Comparison of ENCODE assay signal across 16 mouse cellular contexts in genomic region chr9:100493611-100494261, GRCm38 (mm10). TPM values are rescaled to one million over a fixed set of nuclear protein-coding genes. Genes with fewer than 3 reads are reported as not detected.
DNase-seq lines count a peak whose midpoint lies in the region; ATAC-seq and TF ChIP-seq lines count a peak whose summit lies in the region.
"Had no signal": no experiment of that assay in that cellular context is flagged by ENCODE, and none has a peak within 500 bp of the region (broad histone marks: within the 10 kb centered on the region; RNA-seq: fewer than 3 reads in every experiment).

No protein-coding gene starts in this region.

- no peak for ATAC-seq in kidney, embryonic 15.5 days (replicated peaks; ENCODE audit: low FRiP score)
- ATAC-seq in CD4-positive, CD25-positive, alpha-beta regulatory T cell, adult 4 months: peak; percentile 61
- ATAC-seq: intestine, embryonic 15.5 days had no signal

- no peak overlapping the region for H3K4me2 ChIP-seq in kidney, embryonic 15.5 days
- H3K4me2 ChIP-seq: forebrain, embryonic 12.5 days; intestine, embryonic 15.5 days; liver, embryonic 13.5 days had no signal

- H3K27ac ChIP-seq in kidney, adult 2 months (ENCODE audit: insufficient read depth, low read depth, low read length): no peak overlapping the region
- H3K27ac ChIP-seq in kidney, embryonic 15.5 days: no peak overlapping the region
- H3K27ac ChIP-seq: forebrain, embryonic 12.5 days; intestine, embryonic 15.5 days; liver, embryonic 13.5 days; midbrain, embryonic 10.5 days had no signal

- H3K4me1 ChIP-seq in kidney, adult 2 months (ENCODE audit: control insufficient read depth, insufficient read depth, low read length): no peaks in the 10 kb centered on the region
- peaks cover 9% of the 10 kb centered on the region for H3K4me1 ChIP-seq in kidney, embryonic 15.5 days
- H3K4me1 ChIP-seq: forebrain, embryonic 12.5 days; intestine, embryonic 15.5 days; liver, embryonic 13.5 days; midbrain, embryonic 10.5 days had no signal

- TF ChIP-seq CTCF in kidney, adult 2 months (conservative IDR thresholded peaks at IDR 0.05; ENCODE audit: insufficient read depth, insufficient read length, low read depth, low read length): 0 out of 2 replicates have a peak, but pooled peaks have one; percentile 15

- no peaks in the 10 kb centered on the region for H3K27me3 ChIP-seq in kidney, adult 2 months (replicated peaks; ENCODE audit: control insufficient read depth, insufficient read depth, low read length)
- no peaks in the 10 kb centered on the region for H3K27me3 ChIP-seq in kidney, embryonic 15.5 days
- H3K27me3 ChIP-seq: CH12.LX; forebrain, embryonic 12.5 days; intestine, embryonic 15.5 days; liver, embryonic 13.5 days had no signal

- no peaks in the 10 kb centered on the region for H3K9me3 ChIP-seq in kidney, embryonic 15.5 days (replicated peaks)
- H3K9me3 ChIP-seq: forebrain, embryonic 12.5 days; intestine, embryonic 15.5 days; liver, embryonic 13.5 days; midbrain, embryonic 10.5 days had no signal

- DNase-seq in kidney, adult 2 months: no peak
- DNase-seq in CD4-positive helper T cell, adult 2 months (ENCODE audit: low read depth, low spot score): peak; percentile 45
- DNase-seq in naive thymus-derived CD4-positive, alpha-beta T cell, adult 2 months (ENCODE audit: low read depth): peak; percentile 61
- no peak for DNase-seq in frontal cortex, adult 2 months (ENCODE audit: extremely low spot score in 1 of 2, low spot score in 1 of 2)
- no peak for DNase-seq in spleen, adult 12 weeks (ENCODE audit: low spot score)
- DNase-seq: cerebellum, adult 9-10 months; embryo, embryonic 11 days; heart, postnatal 36 days; liver, embryonic 13.5 days; lung, postnatal 14 days had no signal

- no peak overlapping the region for H3K9ac ChIP-seq in kidney, embryonic 15.5 days
- H3K9ac ChIP-seq: forebrain, embryonic 12.5 days; intestine, embryonic 15.5 days; liver, embryonic 13.5 days had no signal

- no peak for TF ChIP-seq POLR2A in kidney, adult 2 months (IDR thresholded peaks at IDR 0.05; ENCODE audit: low read depth, low read length)

- no peak overlapping the region for H3K4me3 ChIP-seq in kidney, adult 2 months (ENCODE audit: insufficient read depth, low read depth, low read length)
- H3K4me3 ChIP-seq in kidney, embryonic 15.5 days (replicated peaks): no peak overlapping the region
- H3K4me3 ChIP-seq: forebrain, embryonic 12.5 days; intestine, embryonic 15.5 days; liver, embryonic 13.5 days; midbrain, embryonic 10.5 days had no signal

- H3K36me3 ChIP-seq in kidney, adult 2 months (ENCODE audit: control insufficient read depth, insufficient read depth, low read length): no peaks in the 10 kb centered on the region; the same call in 1 of the 2 replicates
- H3K36me3 ChIP-seq in kidney, embryonic 15.5 days: peaks cover 24% of the 10 kb centered on the region
- H3K36me3 ChIP-seq: intestine, embryonic 15.5 days; liver, embryonic 13.5 days had no signal

- WGBS in kidney, adult 2 months: 83% methylated on average over 5 of the region's 5 CpGs
- WGBS in kidney, embryonic 15.5 days: 90% methylated on average over 5 of the region's 5 CpGs

RNA-seq across cellular contexts. Expression of gene Il20rb, which starts 7.1 kb away (rescaled TPM):
- 1.4 and 1.9 TPM in 2 replicates for polyA plus RNA-seq in kidney, adult 2 months (2012; rRNA removed)
- polyA plus RNA-seq in kidney, embryonic 15.5 days (2015; fragmentation: Nextera tagmentation; extraction: Ambion mirVana): 1.2 and 1.5 TPM in 2 replicates
- 1 to 10 TPM; 1.0 to 2.7 TPM for polyA plus RNA-seq in CD4-positive, CD25-positive, alpha-beta regulatory T cell, adult 4 months (2017; shearing (Covaris generic))
- polyA plus RNA-seq in frontal cortex, adult 2 months (2012; rRNA removed): 1.0 and 1.5 TPM in 2 replicates

RNA-seq across cellular contexts. Expression of gene Nck1, which starts 52.2 kb away (rescaled TPM):
- polyA plus RNA-seq in kidney, adult 2 months (2012; rRNA removed): 3.1 and 5.7 TPM in 2 replicates
- 71.5 and 76.8 TPM in 2 replicates for polyA plus RNA-seq in kidney, embryonic 15.5 days (2015; fragmentation: Nextera tagmentation; extraction: Ambion mirVana)
- 10 to 100 TPM; 67.2 to 87.4 TPM for polyA plus RNA-seq in CD4-positive, CD25-positive, alpha-beta regulatory T cell, adult 4 months (2017; shearing (Covaris generic))
- polyA plus RNA-seq in frontal cortex, adult 2 months (2012; rRNA removed): 28.0 and 31.8 TPM in 2 replicates

Comparison
In these comparisons a context has a peak if more than half of its experiments do, and no peak if none do; other contexts are left out.
1. DNase-seq: peak in CD4-positive helper T cell, adult 2 months (single experiment) and naive thymus-derived CD4-positive, alpha-beta T cell, adult 2 months (single experiment); none in kidney, adult 2 months (single experiment), frontal cortex, adult 2 months (0 of 2) and spleen, adult 12 weeks (single experiment).